In genomic region chr15:81066976-81067375, GRCm38 (mm10) we compare ENCODE assay signal across 11 mouse cellular contexts.
DNase-seq lines count a peak whose midpoint lies in the region; ATAC-seq and TF ChIP-seq lines count a peak whose summit lies in the region.
"Had no signal": no experiment of that assay in that cellular context is flagged by ENCODE, and none has a peak within 500 bp of the region (broad histone marks: within the 10 kb centered on the region; RNA-seq: fewer than 3 reads in every experiment).

No protein-coding gene starts in this region.

- H3K9ac ChIP-seq in lung, postnatal 0 days (replicated peaks; ENCODE audit: low read depth) = no peak overlapping the region
- H3K9ac ChIP-seq in embryonic facial prominence, embryonic 15.5 days = no peak overlapping the region
- no peak overlapping the region for H3K9ac ChIP-seq in heart, embryonic 15.5 days
- H3K9ac ChIP-seq: intestine, embryonic 15.5 days; lung, embryonic 14.5 days; neural tube, embryonic 12.5 days had no signal

- H3K27ac ChIP-seq in lung, postnatal 0 days (ENCODE audit: low read length) = no peak overlapping the region
- H3K27ac ChIP-seq in embryonic facial prominence, embryonic 15.5 days (replicated peaks) = 0 out of 2 replicates have a peak overlapping the region, but pooled peaks have one; percentile 28
- 0 out of 2 replicates have a peak overlapping the region, but pooled peaks have one; percentile 7 for H3K27ac ChIP-seq in heart, embryonic 15.5 days
- H3K27ac ChIP-seq: intestine, embryonic 15.5 days; neural tube, embryonic 12.5 days had no signal

- TF ChIP-seq CTCF in lung, postnatal 0 days (IDR thresholded peaks at IDR 0.05) = no peak

- WGBS in lung, postnatal 0 days = 38% methylated on average over 5 of the region's 5 CpGs
- WGBS in embryonic facial prominence, embryonic 15.5 days = 51% methylated on average over 5 of the region's 5 CpGs
- WGBS in heart, embryonic 15.5 days = 29% methylated on average over 5 of the region's 5 CpGs

- peaks cover 5% of the 10 kb centered on the region for H3K4me1 ChIP-seq in lung, postnatal 0 days (ENCODE audit: insufficient read depth, low read depth, low read length)
- peaks cover 12% of the 10 kb centered on the region for H3K4me1 ChIP-seq in embryonic facial prominence, embryonic 15.5 days
- peaks cover 31% of the 10 kb centered on the region for H3K4me1 ChIP-seq in heart, embryonic 15.5 days (replicated peaks)

- H3K27me3 ChIP-seq in lung, postnatal 0 days (replicated peaks; ENCODE audit: insufficient read depth, low read length) = no peaks in the 10 kb centered on the region
- no peaks in the 10 kb centered on the region for H3K27me3 ChIP-seq in embryonic facial prominence, embryonic 15.5 days
- H3K27me3 ChIP-seq in heart, embryonic 15.5 days = peaks cover 5% of the 10 kb centered on the region; the same call in 1 of the 2 replicates
- no peaks in the 10 kb centered on the region for H3K27me3 ChIP-seq in myocyte (ENCODE audit: control insufficient read depth, insufficient read depth, insufficient read length)
- H3K27me3 ChIP-seq: intestine, embryonic 15.5 days; neural tube, embryonic 12.5 days had no signal

- no peak overlapping the region for H3K4me3 ChIP-seq in lung, postnatal 0 days (ENCODE audit: low read depth, low read length)
- H3K4me3 ChIP-seq in embryonic facial prominence, embryonic 15.5 days (replicated peaks) = no peak overlapping the region
- H3K4me3 ChIP-seq in heart, embryonic 15.5 days = no peak overlapping the region
- H3K4me3 ChIP-seq in myocyte = no peak overlapping the region
- H3K4me3 ChIP-seq: intestine, embryonic 15.5 days; neural tube, embryonic 12.5 days had no signal

- no peak overlapping the region for H3K4me2 ChIP-seq in lung, postnatal 0 days (replicated peaks; ENCODE audit: low read depth, low read length)
- H3K4me2 ChIP-seq in embryonic facial prominence, embryonic 15.5 days (replicated peaks) = no peak overlapping the region
- peak overlapping the region; percentile 9; the same call in 1 of the 2 replicates for H3K4me2 ChIP-seq in heart, embryonic 15.5 days
- H3K4me2 ChIP-seq in myocyte (ENCODE audit: low read depth) = no peak overlapping the region
- H3K4me2 ChIP-seq: intestine, embryonic 15.5 days; lung, embryonic 14.5 days; neural tube, embryonic 12.5 days had no signal

- no peaks in the 10 kb centered on the region for H3K36me3 ChIP-seq in lung, postnatal 0 days (ENCODE audit: insufficient read depth, low read length)
- no peaks in the 10 kb centered on the region for H3K36me3 ChIP-seq in embryonic facial prominence, embryonic 15.5 days
- no peaks in the 10 kb centered on the region for H3K36me3 ChIP-seq in heart, embryonic 15.5 days
- H3K36me3 ChIP-seq in myocyte (ENCODE audit: control insufficient read depth, insufficient read depth) = no peaks in the 10 kb centered on the region
- H3K36me3 ChIP-seq: intestine, embryonic 15.5 days; neural tube, embryonic 12.5 days had no signal

- no peak for TF ChIP-seq EP300 in lung, postnatal 0 days (IDR thresholded peaks at IDR 0.05)

- peak; percentile 46 for DNase-seq in lung, postnatal 0 days (ENCODE audit: low spot score)
- no peak for DNase-seq in lung, postnatal 14 days
- no peak for DNase-seq in thymus, postnatal 10 days (ENCODE audit: low spot score in 2 of 2)
- DNase-seq in adrenal gland, adult (ENCODE audit: inconsistent age in 2 of 2, low spot score in 1 of 2) = no peak
- no peak for DNase-seq in neural tube, embryonic 10.5 days (ENCODE audit: extremely low spot score, low spot score)
- DNase-seq: lung, embryonic 14.5 days had no signal

- ATAC-seq in lung, postnatal 0 days = no peak; the same call in 1 of the 2 replicates
- ATAC-seq in embryonic facial prominence, embryonic 15.5 days (ENCODE audit: insufficient number of reproducible peaks, low FRiP score, low TSS enrichment, low read depth) = no peak
- peak; percentile 64 for ATAC-seq in heart, embryonic 15.5 days (replicated peaks; ENCODE audit: insufficient number of reproducible peaks, insufficient read depth, low FRiP score, low read depth)
- ATAC-seq: intestine, embryonic 15.5 days had no signal

- no peaks in the 10 kb centered on the region for H3K9me3 ChIP-seq in lung, postnatal 0 days (ENCODE audit: low read length)
- H3K9me3 ChIP-seq in embryonic facial prominence, embryonic 15.5 days (replicated peaks) = no peaks in the 10 kb centered on the region
- no peaks in the 10 kb centered on the region; the same call in 1 of the 2 replicates for H3K9me3 ChIP-seq in heart, embryonic 15.5 days (replicated peaks)
- H3K9me3 ChIP-seq: intestine, embryonic 15.5 days; neural tube, embryonic 12.5 days had no signal

- no peak overlapping the region for H3ac ChIP-seq in myocyte (ENCODE audit: control insufficient read depth, insufficient read length)

- TF ChIP-seq POLR2A in myocyte (IDR thresholded peaks at IDR 0.05; ENCODE audit: insufficient read length, low read depth) = no peak

- H3K79me2 ChIP-seq in myocyte (ENCODE audit: control insufficient read depth, insufficient read depth) = peaks cover 80% of the 10 kb centered on the region

TF ChIP-seq in myocyte, 11 proteins besides CTCF, POLR2A, EP300 and RAD21:
- TF ChIP-seq USF1 (IDR thresholded peaks at IDR 0.05; ENCODE audit: low read depth) (peak; percentile 42), CEBPB (IDR thresholded peaks at IDR 0.05; ENCODE audit: insufficient read depth, poor library complexity, severe bottlenecking) (no peak)
